Mouse (Mus musculus): ENCODE results near the gene Dnajb7.

Gene Dnajb7

GRCm38 (mm10) chr15:81365246-81365645, 42.9 kb downstream of the Dnajb7 start:
- no peak for DNase-seq (ENCODE audit: low read depth, low spot score)

- no peak for DNase-seq (ENCODE audit: low read depth, low spot score)
Measured at GRCm38 (mm10) chr15:81364271-81364670, 43.8 kb downstream of the Dnajb7 start.

- DNase-seq (ENCODE audit: low read depth, low spot score) = no peak
Measured at GRCm38 (mm10) chr15:81362501-81362900, 45.6 kb downstream of the Dnajb7 start.

GRCm38 (mm10) chr15:81361417-81362015, 46.6 kb downstream of the Dnajb7 start:
- DNase-seq (ENCODE audit: low read depth, low spot score) = no peak

GRCm38 (mm10) chr15:81361022-81361404, 47.1 kb downstream of the Dnajb7 start:
- no peak for DNase-seq (ENCODE audit: low read depth, low spot score)

- peak; percentile 91 for DNase-seq (ENCODE audit: low read depth, low spot score)
Measured at GRCm38 (mm10) chr15:81360345-81361021, 47.6 kb downstream of the Dnajb7 start, which contains the start of gene Slc25a17. Gene Slc25a17 (minus strand): TSS chr15:81360812.

GRCm38 (mm10) chr15:81359421-81359820, 48.7 kb downstream of the Dnajb7 start:
- DNase-seq (ENCODE audit: low read depth, low spot score) = no peak

GRCm38 (mm10) chr15:81358943-81359342, 49.2 kb downstream of the Dnajb7 start:
- DNase-seq (ENCODE audit: low read depth, low spot score) = no peak

GRCm38 (mm10) chr15:81356946-81357345, 51.2 kb downstream of the Dnajb7 start:
- DNase-seq (ENCODE audit: low read depth, low spot score) = no peak
